Comparison of ENCODE assay signal across 15 mouse cellular contexts in the genomic region with DNA sequence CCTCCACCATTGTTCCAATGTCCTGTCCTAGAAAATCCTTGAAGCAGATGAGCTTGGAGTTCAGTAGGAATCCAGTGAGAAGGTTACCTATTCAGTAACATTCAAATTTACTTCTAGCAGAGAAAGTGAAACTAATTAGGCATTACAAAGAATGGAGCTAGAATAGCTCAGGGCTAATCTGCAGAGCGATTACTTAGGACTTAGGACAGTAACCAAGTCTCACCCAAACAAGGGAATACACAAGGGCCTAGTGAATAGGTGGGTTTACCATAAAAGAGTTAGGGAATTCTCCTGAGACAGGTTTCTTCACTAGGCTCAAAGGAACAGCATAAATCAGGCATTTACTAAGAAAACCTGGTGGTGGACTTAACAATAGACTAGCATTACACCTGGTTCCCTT.
"Had no signal": no experiment of that assay in that cellular context is flagged by ENCODE, and none has a peak within 500 bp of the region (broad histone marks: within the 10 kb centered on the region; RNA-seq: fewer than 3 reads in every experiment).

No protein-coding gene starts in this region.

- H3K27me3 ChIP-seq: neural tube, embryonic 13.5 days; neural tube, embryonic 15.5 days; stomach, embryonic 15.5 days had no signal

- H3K27ac ChIP-seq: neural tube, embryonic 13.5 days; neural tube, embryonic 15.5 days; stomach, embryonic 15.5 days; stomach, postnatal 0 days had no signal

- DNase-seq: retina, postnatal 1 day; right cerebral cortex, adult 18-20 months; right cerebral cortex, postnatal 14 days; right cerebral cortex, postnatal 25 days; right cerebral cortex, postnatal 4 days; spleen, adult 18-20 months; thymus, adult 18-20 months; thymus, adult 2 months; thymus, postnatal 14 days; thymus, postnatal 36 days; thymus, postnatal 4 days had no signal

- H3K4me1 ChIP-seq: neural tube, embryonic 13.5 days; neural tube, embryonic 15.5 days; stomach, embryonic 15.5 days had no signal

- H3K9ac ChIP-seq: neural tube, embryonic 13.5 days; neural tube, embryonic 15.5 days; stomach, embryonic 15.5 days had no signal

- H3K36me3 ChIP-seq: neural tube, embryonic 13.5 days; neural tube, embryonic 15.5 days; stomach, embryonic 15.5 days had no signal

- H3K4me3 ChIP-seq: neural tube, embryonic 13.5 days; neural tube, embryonic 15.5 days; stomach, embryonic 15.5 days had no signal

- H3K4me2 ChIP-seq: neural tube, embryonic 13.5 days; neural tube, embryonic 15.5 days; stomach, embryonic 15.5 days had no signal

- H3K9me3 ChIP-seq: neural tube, embryonic 13.5 days; neural tube, embryonic 15.5 days; stomach, embryonic 15.5 days had no signal
